Mouse (Mus musculus) midbrain, embryonic 13.5 days (tissue): ENCODE results near the gene Unc13c. TPM values are rescaled to one million over a fixed set of nuclear protein-coding genes. Genes with fewer than 3 reads are reported as not detected.

Source experiments
- ATAC-seq: fragments of 200-750 bp; cut with Nextera tagmentation; 2 replicates; pipeline ENCODE4 v1.8.0; 2017; ENCODE audit warnings: mild to moderate bottlenecking, moderate TSS enrichment, moderate library complexity
- H3K27ac ChIP-seq: fragments of 300-500 bp; sonication (generic); 2 replicates; pipeline ENCODE4 v1.5.1; 2015; ENCODE audit warnings: inconsistent platforms, mild to moderate bottlenecking, moderate library complexity
- H3K27me3 ChIP-seq: fragments of 300-500 bp; sonication (generic); 2 replicates; pipeline ENCODE4 v1.6.1; 2015; ENCODE audit warnings: mild to moderate bottlenecking, inconsistent platforms
- H3K36me3 ChIP-seq: fragments of 300-500 bp; sonication (generic); 2 replicates; pipeline ENCODE4 v1.6.1; 2015; ENCODE audit warnings: mild to moderate bottlenecking, inconsistent platforms
- H3K4me1 ChIP-seq: fragments of 300-500 bp; sonication (generic); replicated peaks from 2 replicates; pipeline ENCODE4 v1.6.1; 2015; ENCODE audit warnings: inconsistent platforms
- H3K4me2 ChIP-seq: fragments of 300-500 bp; sonication (generic); replicated peaks from 2 replicates; pipeline ENCODE4 v1.6.1; 2015; ENCODE audit warnings: moderate library complexity, mild to moderate bottlenecking, inconsistent platforms
- H3K4me3 ChIP-seq: fragments of 300-500 bp; sonication (generic); replicated peaks from 2 replicates; pipeline ENCODE4 v1.5.1; 2015; ENCODE audit warnings: mild to moderate bottlenecking, inconsistent platforms
- H3K9ac ChIP-seq: fragments of 300-500 bp; sonication (generic); replicated peaks from 2 replicates; pipeline ENCODE4 v1.6.1; 2015; ENCODE audit warnings: mild to moderate bottlenecking, inconsistent platforms
- H3K9me3 ChIP-seq: fragments of 300-500 bp; sonication (generic); 2 replicates; pipeline ENCODE4 v1.6.1; 2016; ENCODE audit warnings: mild to moderate bottlenecking, inconsistent platforms
- WGBS: fragments of 180-500 bp; shearing (Covaris S2); methylation state at CpG from one replicate; pipeline ENCODE4 v1.1.7; 2015; 5-methylcytosine and 5-hydroxymethylcytosine counted together
- polyA plus RNA-seq: library from polyadenylated mRNA; unstranded; fragments of >200 nt; fragmentation: Nextera tagmentation; extraction: Ambion mirVana; gene quantifications from 2 replicates; pipeline ENCODE4 v1.2.1, GENCODE M21; 2015

Unc13c gene
- polyA plus RNA-seq, 1 experiment from 2014 or later, result 1.4 TPM

- no peak overlapping the region for H3K9ac ChIP-seq
- H3K4me3 ChIP-seq, result no peak overlapping the region
- no peaks in the 10 kb centered on the region for H3K27me3 ChIP-seq
- H3K36me3 ChIP-seq, result no peaks in the 10 kb centered on the region
- no peak overlapping the region for H3K4me2 ChIP-seq
- no peak overlapping the region for H3K27ac ChIP-seq
- no peaks in the 10 kb centered on the region for H3K9me3 ChIP-seq
- ATAC-seq, result no peak
- 88% methylated on average over 2 of the region's 2 CpGs for WGBS
- no peaks in the 10 kb centered on the region for H3K4me1 ChIP-seq
Measured at GRCm38 (mm10) chr9:73866666-73867065, 102.1 kb downstream of the Unc13c start.

GRCm38 (mm10) chr9:73859469-73859868, 109.3 kb downstream of the Unc13c start:
- no peaks in the 10 kb centered on the region for H3K4me1 ChIP-seq
- H3K4me3 ChIP-seq, result no peak overlapping the region
- H3K9me3 ChIP-seq, result no peaks in the 10 kb centered on the region
- WGBS, result 93% methylated on average over 3 of the region's 3 CpGs
- H3K4me2 ChIP-seq, result no peak overlapping the region
- H3K9ac ChIP-seq, result no peak overlapping the region
- H3K36me3 ChIP-seq, result no peaks in the 10 kb centered on the region
- ATAC-seq, result no peak
- no peak overlapping the region for H3K27ac ChIP-seq
- no peaks in the 10 kb centered on the region for H3K27me3 ChIP-seq

GRCm38 (mm10) chr9:73854281-73854680, 114.5 kb downstream of the Unc13c start:
- no peak overlapping the region for H3K27ac ChIP-seq
- H3K4me1 ChIP-seq, result no peaks in the 10 kb centered on the region
- no peaks in the 10 kb centered on the region for H3K9me3 ChIP-seq
- H3K4me3 ChIP-seq, result no peak overlapping the region
- WGBS, result 76% methylated on average over 3 of the region's 3 CpGs
- H3K9ac ChIP-seq, result no peak overlapping the region
- H3K36me3 ChIP-seq, result no peaks in the 10 kb centered on the region
- ATAC-seq, result no peak
- H3K27me3 ChIP-seq, result no peaks in the 10 kb centered on the region
- H3K4me2 ChIP-seq, result no peak overlapping the region

- H3K9me3 ChIP-seq, result no peaks in the 10 kb centered on the region
- H3K4me2 ChIP-seq, result no peak overlapping the region
- H3K27ac ChIP-seq, result no peak overlapping the region
- no peak for ATAC-seq
- no peak overlapping the region for H3K9ac ChIP-seq
- no peaks in the 10 kb centered on the region for H3K36me3 ChIP-seq
- H3K27me3 ChIP-seq, result no peaks in the 10 kb centered on the region
- WGBS, result 86% methylated on average over 4 of the region's 4 CpGs
- H3K4me3 ChIP-seq, result no peak overlapping the region
- no peaks in the 10 kb centered on the region for H3K4me1 ChIP-seq
Measured at GRCm38 (mm10) chr9:73806681-73807080, 162.1 kb downstream of the Unc13c start.

- Histone ChIP-seq H3K4me3 (no peak overlapping the region), H3K36me3 (no peaks in the 10 kb centered on the region), H3K9ac (no peak overlapping the region), H3K27ac (no peak overlapping the region), H3K27me3 (no peaks in the 10 kb centered on the region), H3K4me2 (no peak overlapping the region), H3K9me3 (no peaks in the 10 kb centered on the region), H3K4me1 (no peaks in the 10 kb centered on the region)
- no peak for ATAC-seq
- 61% methylated on average over 4 of the region's 4 CpGs for WGBS
Measured at GRCm38 (mm10) chr9:73774616-73775015, 194.2 kb downstream of the Unc13c start.

- no peak overlapping the region for H3K4me3 ChIP-seq
- no peak overlapping the region for H3K27ac ChIP-seq
- H3K4me2 ChIP-seq, result no peak overlapping the region
- H3K9me3 ChIP-seq, result no peaks in the 10 kb centered on the region
- H3K9ac ChIP-seq, result no peak overlapping the region
- H3K36me3 ChIP-seq, result no peaks in the 10 kb centered on the region
- H3K27me3 ChIP-seq, result no peaks in the 10 kb centered on the region
- WGBS, result 87% methylated on average over 2 of the region's 2 CpGs
- H3K4me1 ChIP-seq, result 0 out of 2 replicates have a peak, but pooled peaks cover 4% of the 10 kb centered on the region
- no peak for ATAC-seq
Measured at GRCm38 (mm10) chr9:73755185-73755584, 213.6 kb downstream of the Unc13c start.

- no peak overlapping the region for H3K4me2 ChIP-seq
- H3K27ac ChIP-seq, result no peak overlapping the region
- no peaks in the 10 kb centered on the region for H3K9me3 ChIP-seq
- H3K36me3 ChIP-seq, result no peaks in the 10 kb centered on the region
- 0 out of 2 replicates have a peak, but pooled peaks cover 4% of the 10 kb centered on the region for H3K4me1 ChIP-seq
- WGBS, result 65% methylated on average over 3 of the region's 3 CpGs
- H3K4me3 ChIP-seq, result no peak overlapping the region
- H3K27me3 ChIP-seq, result no peaks in the 10 kb centered on the region
- no peak for ATAC-seq
- H3K9ac ChIP-seq, result no peak overlapping the region
Measured at GRCm38 (mm10) chr9:73753480-73753879, 215.3 kb downstream of the Unc13c start.

- no peak for ATAC-seq
Measured at GRCm38 (mm10) chr9:73751344-73751743, 217.4 kb downstream of the Unc13c start.

GRCm38 (mm10) chr9:73734446-73734845, 234.3 kb downstream of the Unc13c start:
- Histone ChIP-seq H3K27me3 (no peaks in the 10 kb centered on the region), H3K4me1 (no peaks in the 10 kb centered on the region), H3K9ac (no peak overlapping the region), H3K36me3 (no peaks in the 10 kb centered on the region), H3K4me3 (no peak overlapping the region), H3K9me3 (no peaks in the 10 kb centered on the region), H3K4me2 (no peak overlapping the region), H3K27ac (no peak overlapping the region)
- 72% methylated on average over 7 of the region's 7 CpGs for WGBS
- no peak for ATAC-seq

More at GRCm38 (mm10) chr9:73751344-73751743, 217.4 kb downstream of the Unc13c start:
- Histone ChIP-seq H3K27ac (no peak overlapping the region), H3K36me3 (no peaks in the 10 kb centered on the region), H3K4me1 (0 out of 2 replicates have a peak, but pooled peaks cover 4% of the 10 kb centered on the region), H3K4me2 (no peak overlapping the region), H3K27me3 (no peaks in the 10 kb centered on the region), H3K4me3 (no peak overlapping the region), H3K9ac (no peak overlapping the region), H3K9me3 (no peaks in the 10 kb centered on the region)
- WGBS, result 70% methylated on average over 1 of the region's 1 CpGs

GRCm38 (mm10) chr9:73725717-73726662, 242.8 kb downstream of the Unc13c start:
- WGBS, result 68% methylated on average over 6 of the region's 6 CpGs
- Histone ChIP-seq H3K27ac (no peak overlapping the region; the same call in 1 of the 2 replicates), H3K4me3 (no peak overlapping the region), H3K9me3 (no peaks in the 10 kb centered on the region), H3K4me2 (no peak overlapping the region), H3K27me3 (no peaks in the 10 kb centered on the region), H3K4me1 (no peaks in the 10 kb centered on the region), H3K9ac (no peak overlapping the region), H3K36me3 (no peaks in the 10 kb centered on the region)
- ATAC-seq, result no peak; the same call in 1 of the 2 replicates

- H3K4me3 ChIP-seq, result no peak overlapping the region
- no peak overlapping the region for H3K4me2 ChIP-seq
- no peaks in the 10 kb centered on the region for H3K36me3 ChIP-seq
- no peaks in the 10 kb centered on the region for H3K27me3 ChIP-seq
- H3K9me3 ChIP-seq, result no peaks in the 10 kb centered on the region
- 90% methylated on average over 4 of the region's 4 CpGs for WGBS
- ATAC-seq, result no peak
- H3K27ac ChIP-seq, result no peak overlapping the region
- H3K4me1 ChIP-seq, result no peaks in the 10 kb centered on the region
- H3K9ac ChIP-seq, result no peak overlapping the region
Measured at GRCm38 (mm10) chr9:73724776-73725175, 244.0 kb downstream of the Unc13c start.

- Histone ChIP-seq H3K27ac (no peak overlapping the region), H3K27me3 (no peaks in the 10 kb centered on the region), H3K4me3 (no peak overlapping the region), H3K9ac (no peak overlapping the region), H3K36me3 (no peaks in the 10 kb centered on the region), H3K4me2 (no peak overlapping the region), H3K9me3 (no peaks in the 10 kb centered on the region), H3K4me1 (no peaks in the 10 kb centered on the region)
- WGBS, result 58% methylated on average over 4 of the region's 4 CpGs
- ATAC-seq, result no peak
Measured at GRCm38 (mm10) chr9:73713508-73713907, 255.3 kb downstream of the Unc13c start.
